Mouse (Mus musculus) B cell, adult 62 days (primary cell): ENCODE measurements around the gene Mdk. TPM values are rescaled to one million over a fixed set of nuclear protein-coding genes. Genes with fewer than 3 reads are reported as not detected.

Experiments used
- total RNA-seq: library from RNA; stranded (reverse); gene quantifications from 4 replicates; pipeline ENCODE4 v1.2.4, GENCODE M21; 2023

Mdk gene
- 0.58 to 2.5 TPM (median 0.78 TPM) in 3 of 4 replicates, not detected in the other for total RNA-seq

GRCm38 (mm10) chr2:91932160-91932711, at the start of gene Mdk:
Gene Mdk, minus strand, starts transcription at chr2:91932297.

DNA sequence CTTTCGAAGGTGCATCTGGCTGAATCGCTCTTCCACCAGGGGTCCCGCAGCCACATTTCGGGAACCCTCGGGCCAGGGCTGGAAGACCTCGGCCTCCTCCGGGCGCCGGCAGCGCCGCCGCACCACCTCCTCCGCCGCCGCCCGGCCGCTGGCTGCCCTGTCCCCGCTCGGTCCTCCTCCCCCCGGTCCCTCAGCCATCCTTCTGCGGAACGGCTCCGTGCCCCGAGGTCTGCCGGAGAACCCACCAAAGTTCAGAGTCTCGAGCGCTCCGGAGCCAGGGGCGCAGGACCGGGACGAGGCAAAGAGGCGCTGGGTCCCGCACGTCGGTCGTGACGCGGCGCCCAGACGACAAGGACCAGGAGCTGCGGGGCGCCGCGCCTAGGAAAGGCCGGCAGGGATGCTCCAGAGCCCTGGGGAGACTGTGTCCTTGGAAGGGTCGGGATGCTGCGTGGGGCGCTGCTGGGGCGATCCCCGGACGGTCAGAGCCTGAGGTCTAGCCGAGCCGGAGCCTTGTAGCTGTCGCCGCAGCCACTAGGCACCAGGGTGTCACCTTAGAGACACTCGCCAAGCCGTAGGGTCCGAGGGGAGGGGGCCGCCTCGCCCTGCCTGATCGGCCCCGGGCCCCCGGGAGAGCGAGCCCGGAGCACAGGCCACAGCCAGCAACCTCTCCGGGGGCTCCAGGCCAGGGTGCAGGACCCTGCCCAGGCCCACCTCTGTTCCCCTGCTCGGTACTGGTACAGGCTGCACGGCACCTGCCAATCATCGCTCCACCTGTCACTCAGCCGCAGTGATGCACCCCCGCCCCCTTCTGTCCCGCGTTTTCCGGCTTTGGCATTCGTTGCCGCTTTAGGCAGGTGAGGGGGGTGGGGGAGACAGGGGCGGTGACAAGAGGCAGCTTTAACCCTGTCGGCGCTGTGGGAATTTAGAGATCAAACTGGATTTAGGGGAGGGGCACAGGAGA, 43.8 kb upstream of the Mdk start, which contains the start of gene Dgkz:
Dgkz (minus strand) TSS at position 284 of the 961 bp plus-strand sequence.

GRCm38 (mm10) chr2:91945483-91945882, 13.4 kb upstream of the Mdk start, which contains the start of gene Gm9821:
Gene Gm9821, plus strand, starts transcription at chr2:91945703.

DNA sequence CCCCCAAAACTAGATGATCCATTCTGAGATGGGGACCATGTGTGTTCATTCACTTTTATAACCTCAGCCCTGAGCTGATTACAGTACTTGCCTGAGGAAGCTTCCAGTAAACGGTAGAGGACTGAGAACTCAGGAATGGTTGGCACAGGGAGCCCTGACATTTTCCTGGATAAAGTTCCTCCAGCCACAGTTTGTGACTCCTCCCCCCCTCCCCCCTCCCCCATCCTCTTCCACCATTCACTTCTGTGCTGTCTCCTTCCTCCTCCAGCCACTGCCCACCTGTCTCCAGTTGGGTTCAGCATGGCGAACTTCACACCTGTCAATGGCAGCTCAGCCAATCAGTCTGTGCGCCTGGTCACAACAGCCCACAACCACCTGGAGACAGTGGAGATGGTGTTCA, 5.1 kb downstream of the Mdk start, which contains the start of gene Chrm4:
Chrm4 (plus strand) TSS at position 301 of the 400 bp plus-strand sequence.

Other genes with a start within 250 kb of the Mdk start
- gene Atg13, start 221.7 kb downstream of the Mdk start, total RNA-seq = 30.8 to 35.3 TPM (median 32.5 TPM) in 4 replicates
- gene Harbi1, start 221.4 kb downstream of the Mdk start, total RNA-seq = 7.0 to 10.6 TPM (median 8.8 TPM) in 4 replicates
- 57.8 to 64.9 TPM (median 63.1 TPM) in 4 replicates for gene Ambra1, start 202.2 kb downstream of the Mdk start, total RNA-seq
- gene Chrm4, start 5.0 kb downstream of the Mdk start, total RNA-seq = 0.66 to 1.4 TPM (median 0.87 TPM) in 4 replicates
- gene Gm9821, start 13.4 kb upstream of the Mdk start, total RNA-seq = 0.29 TPM in 1 of 4 replicates, not detected in the others
- gene Dgkz, start 43.6 kb upstream of the Mdk start, total RNA-seq = 208 to 231 TPM (median 220 TPM) in 4 replicates
- gene Creb3l1, start 92.2 kb upstream of the Mdk start, total RNA-seq = not detected in 4 replicates
- 133 to 158 TPM (median 147 TPM) in 4 replicates for gene Phf21a, start 160.8 kb upstream of the Mdk start, total RNA-seq